Mouse (Mus musculus): ENCODE data around the gene Dcp1b.

Dcp1b gene

DNA sequence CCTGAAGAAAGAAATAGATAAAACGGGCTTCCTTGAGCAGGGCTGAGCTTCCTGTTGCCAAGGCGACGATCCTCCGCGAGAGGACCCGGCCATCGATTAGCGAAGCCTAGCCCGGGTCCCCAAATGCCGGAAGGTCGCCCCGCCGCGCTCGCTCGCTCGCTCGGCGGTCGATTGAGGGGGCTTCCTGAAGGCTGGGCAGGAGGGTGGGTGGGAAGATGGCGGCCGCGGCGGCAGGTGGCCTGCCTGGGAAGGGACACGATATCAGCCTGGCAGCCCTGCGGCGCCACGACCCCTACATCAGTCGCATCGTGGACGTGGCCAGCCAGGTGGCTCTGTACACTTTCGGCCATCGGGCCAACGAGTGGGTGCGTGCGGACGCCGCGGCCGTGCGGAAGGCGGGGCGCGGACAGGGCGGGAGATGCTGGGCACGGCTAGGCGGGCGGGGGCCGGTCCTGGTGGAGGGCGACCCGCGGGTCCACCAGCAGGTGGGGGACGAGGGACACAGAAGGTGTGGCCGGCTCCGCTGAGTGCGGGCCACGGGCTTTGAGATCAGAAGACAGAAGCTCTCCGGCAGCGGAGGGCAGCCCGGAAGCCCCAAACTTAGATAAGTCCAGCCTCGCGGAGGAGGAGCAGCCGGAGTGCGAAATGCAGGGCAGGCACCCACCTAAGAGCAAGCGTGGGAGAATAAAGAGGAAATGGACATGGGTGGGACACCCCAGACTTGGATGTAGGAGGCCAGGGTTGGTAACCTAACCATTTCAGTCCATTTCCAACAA lies at the start of gene Dcp1b:
Dcp1b (plus strand) TSS at position 176 of the 776 bp plus-strand sequence.
- DNase-seq (ENCODE audit: low spot score in 2 of 2), result peak; percentile 75 to 85

DNA sequence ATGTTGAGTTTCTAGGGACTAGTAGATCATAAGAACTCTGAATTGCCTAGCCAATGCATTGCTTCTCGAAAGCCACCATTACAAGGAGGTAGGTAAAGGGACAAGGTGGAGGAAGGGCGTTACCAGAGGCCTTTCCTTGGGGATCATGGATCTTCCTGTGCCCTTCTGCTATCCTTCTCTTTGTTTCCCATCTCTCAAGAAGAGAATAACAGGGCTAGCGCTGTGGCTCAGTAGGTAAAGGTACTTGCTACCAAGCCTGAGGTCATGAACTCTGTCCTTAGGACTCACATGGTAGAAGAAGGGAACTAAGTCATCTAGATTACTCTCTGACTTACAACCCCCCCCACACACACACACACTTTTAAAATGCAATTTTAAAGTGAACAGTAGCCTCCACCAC lies 48.1 kb upstream of the Dcp1b start:
- no peak for DNase-seq (ENCODE audit: low spot score in 2 of 2)

DNA sequence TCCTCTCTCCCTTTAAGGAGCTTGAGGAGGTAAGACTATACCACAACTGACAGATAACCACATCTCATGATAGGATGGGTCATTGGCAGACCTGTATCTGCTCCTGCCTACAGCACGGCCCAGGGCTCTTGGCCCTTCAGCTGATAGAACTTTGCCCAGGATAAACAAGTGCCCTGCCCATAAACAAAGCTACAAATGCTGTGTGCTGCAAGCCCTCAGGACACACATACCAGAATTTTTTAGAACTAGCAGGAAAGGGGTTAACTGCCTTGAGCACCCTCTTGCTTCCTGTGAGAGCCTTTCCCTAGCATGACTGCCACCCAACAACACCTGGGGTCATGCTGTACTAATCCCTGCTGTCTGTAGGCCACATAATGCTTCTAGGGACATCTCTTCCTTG lies 47.0 kb upstream of the Dcp1b start:
- DNase-seq (ENCODE audit: low spot score in 2 of 2), result no peak

DNA sequence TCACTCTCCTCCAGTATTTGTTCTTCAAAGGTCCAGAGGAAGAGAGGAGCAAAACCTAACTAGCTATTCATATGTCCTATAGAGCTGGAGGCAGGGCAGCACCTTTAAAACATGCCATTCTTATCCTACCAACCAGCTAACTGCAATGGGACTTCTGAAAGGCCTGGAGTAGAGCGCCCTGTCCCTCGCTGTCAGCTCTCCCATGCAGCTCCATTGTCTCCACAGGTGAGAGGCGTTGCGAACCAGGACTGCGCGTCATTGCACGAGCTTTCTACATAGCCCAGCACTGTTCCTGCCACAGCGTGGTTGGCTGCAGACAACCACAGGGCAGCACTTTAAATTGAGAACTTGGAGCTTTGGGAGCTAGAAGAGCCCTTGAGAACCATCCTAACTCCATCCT lies 46.5 kb upstream of the Dcp1b start:
- DNase-seq (ENCODE audit: low spot score in 2 of 2), result no peak

DNA sequence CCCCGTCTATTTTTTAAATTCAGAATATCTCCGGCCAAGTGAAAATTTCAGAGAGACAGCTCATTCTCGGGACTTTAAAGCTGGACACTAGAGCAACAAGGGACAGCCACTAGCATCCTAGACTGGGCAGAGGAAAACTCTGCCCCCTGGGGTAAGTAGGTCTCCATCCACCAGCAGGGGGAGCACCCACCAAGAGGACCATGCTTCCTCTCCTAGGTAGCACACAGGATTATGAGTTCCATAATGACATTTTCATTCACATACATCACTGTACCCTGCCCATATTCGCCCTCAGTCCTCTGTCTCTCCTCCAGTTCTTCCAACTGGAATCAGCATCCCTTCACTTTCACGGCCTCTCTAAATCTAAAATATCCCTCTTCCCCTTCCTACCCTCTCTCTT lies 45.4 kb upstream of the Dcp1b start:
- peak; percentile 28 to 53 for DNase-seq (ENCODE audit: low spot score in 2 of 2)

DNA sequence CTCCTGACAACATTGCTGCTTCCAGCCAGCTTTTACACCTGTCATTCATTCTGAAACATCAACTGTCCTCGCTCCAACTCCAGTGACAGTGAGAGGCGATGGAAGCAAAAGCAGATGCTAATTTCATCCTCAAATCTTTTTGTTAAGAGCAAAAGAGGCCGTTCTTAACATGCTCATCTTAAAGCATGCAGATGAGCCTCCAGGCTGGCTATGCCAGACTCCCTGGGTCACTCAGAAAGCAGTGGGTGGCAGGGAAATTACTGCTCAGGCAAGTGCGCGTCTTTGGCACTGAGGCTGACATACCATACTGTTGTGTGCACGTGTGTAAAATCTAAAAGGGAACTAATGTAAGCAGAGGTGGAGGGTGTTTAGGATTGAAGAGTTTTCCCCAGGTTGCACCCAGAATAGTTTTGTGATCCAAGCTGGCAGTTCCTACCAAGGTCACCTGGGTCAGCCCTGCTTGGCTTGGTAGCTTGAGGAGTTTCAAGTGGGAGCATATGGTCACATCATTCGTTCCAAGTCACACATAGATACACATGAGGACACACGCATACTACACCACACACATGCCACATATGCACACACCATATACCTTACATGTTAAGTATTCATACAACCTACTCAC lies 42.8 kb upstream of the Dcp1b start:
- DNase-seq (ENCODE audit: low spot score in 2 of 2), result no peak

DNA sequence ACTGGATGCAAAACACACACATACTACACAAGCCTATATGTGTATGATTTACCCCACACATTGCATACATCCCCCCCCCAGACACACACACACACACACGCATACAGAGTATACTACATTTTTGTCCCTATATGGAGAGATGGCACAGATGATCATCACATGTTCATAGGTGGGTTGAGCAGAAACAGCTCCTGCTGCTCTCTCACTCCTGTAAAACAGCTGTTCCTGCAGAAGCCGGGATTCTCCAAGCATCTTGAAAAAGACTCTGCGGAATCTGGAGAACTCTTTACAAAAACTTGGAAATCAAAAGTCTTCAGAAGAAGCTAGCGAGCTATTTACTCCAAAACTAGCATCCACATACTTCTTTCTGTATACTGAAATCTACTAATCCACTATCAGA lies 42.2 kb upstream of the Dcp1b start:
- DNase-seq (ENCODE audit: low spot score in 2 of 2), result no peak

DNA sequence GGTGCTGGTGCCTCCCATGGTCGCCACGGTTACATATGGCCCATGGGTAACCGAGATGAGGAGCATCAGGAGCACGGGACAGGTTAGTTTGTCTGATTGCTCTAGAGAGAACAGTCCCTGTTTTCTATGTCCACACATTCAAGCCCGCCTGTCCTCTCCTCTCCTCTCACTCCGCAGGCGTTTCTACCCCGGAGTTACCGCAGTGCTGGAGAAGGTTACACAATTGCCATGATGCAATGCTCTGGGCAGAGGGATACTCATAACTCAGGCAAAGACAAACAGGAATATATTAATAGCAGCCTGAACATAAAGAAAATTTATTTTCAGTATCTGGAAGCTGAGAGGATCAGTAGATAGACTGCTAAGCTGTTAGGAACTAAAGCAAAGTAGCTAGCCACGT lies 37.3 kb upstream of the Dcp1b start:
- DNase-seq (ENCODE audit: low spot score in 2 of 2), result peak in 1 of 2 experiments; percentile 35

DNA sequence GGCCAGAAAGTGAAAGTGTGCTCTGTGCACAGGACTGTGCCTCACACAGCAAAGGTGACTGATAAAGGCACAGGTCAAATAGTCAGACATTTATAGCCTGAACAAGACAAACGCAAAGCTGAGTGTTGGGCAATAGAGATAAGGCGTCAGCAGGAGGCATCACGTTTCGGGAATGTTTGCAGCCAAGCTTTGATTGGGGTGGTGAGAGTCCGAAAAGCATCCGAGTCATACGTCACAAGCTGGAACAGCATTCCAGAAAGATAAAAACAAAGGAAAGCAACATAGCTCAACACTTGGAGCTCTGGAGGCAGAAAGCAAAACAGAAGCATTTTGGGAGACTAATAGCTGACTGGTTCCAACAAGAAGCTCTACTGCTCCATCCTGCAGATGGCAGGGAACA lies 35.5 kb upstream of the Dcp1b start:
- peak; percentile 6 to 7 for DNase-seq (ENCODE audit: low spot score in 2 of 2)

DNA sequence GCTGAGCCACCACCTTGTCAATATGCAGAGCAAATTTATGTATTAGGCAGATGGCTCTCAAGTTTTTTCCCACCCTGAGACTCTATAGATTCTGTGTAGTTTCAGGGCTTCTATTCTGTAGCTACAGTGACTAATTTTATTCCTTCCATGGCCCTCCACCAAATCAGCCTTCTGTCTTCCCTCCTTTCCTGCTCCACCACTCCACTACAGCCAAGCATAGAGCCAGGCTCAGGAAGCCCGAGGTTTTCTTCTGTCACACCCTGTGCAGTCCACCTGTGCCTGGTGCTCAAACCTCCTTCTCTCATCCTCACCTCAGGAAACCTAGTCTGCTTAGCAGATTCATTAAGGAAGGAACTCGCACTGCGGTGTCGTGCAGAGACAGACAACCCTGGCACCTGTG lies 29.9 kb upstream of the Dcp1b start:
- no peak for DNase-seq (ENCODE audit: low spot score in 2 of 2)

DNA sequence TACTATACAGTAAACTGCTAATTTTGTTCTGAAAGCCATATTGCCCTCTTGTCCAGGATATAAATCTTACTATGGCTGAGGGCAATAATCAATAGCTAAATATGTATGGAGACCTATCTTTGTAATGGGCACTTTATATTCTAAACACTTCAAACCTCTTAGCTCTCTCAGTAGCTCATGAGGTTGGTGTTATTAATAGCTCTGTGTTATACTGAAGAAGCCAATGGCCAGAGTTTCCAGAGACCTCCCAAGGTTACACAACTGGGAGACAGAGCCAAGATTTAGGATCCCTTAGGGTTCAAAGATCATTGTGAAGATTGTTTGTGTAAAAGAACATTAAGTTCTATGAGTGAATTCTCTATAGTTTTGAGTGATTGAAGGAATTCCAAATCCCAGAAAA lies 9.4 kb upstream of the Dcp1b start:
- DNase-seq (ENCODE audit: low spot score in 2 of 2), result no peak

DNA sequence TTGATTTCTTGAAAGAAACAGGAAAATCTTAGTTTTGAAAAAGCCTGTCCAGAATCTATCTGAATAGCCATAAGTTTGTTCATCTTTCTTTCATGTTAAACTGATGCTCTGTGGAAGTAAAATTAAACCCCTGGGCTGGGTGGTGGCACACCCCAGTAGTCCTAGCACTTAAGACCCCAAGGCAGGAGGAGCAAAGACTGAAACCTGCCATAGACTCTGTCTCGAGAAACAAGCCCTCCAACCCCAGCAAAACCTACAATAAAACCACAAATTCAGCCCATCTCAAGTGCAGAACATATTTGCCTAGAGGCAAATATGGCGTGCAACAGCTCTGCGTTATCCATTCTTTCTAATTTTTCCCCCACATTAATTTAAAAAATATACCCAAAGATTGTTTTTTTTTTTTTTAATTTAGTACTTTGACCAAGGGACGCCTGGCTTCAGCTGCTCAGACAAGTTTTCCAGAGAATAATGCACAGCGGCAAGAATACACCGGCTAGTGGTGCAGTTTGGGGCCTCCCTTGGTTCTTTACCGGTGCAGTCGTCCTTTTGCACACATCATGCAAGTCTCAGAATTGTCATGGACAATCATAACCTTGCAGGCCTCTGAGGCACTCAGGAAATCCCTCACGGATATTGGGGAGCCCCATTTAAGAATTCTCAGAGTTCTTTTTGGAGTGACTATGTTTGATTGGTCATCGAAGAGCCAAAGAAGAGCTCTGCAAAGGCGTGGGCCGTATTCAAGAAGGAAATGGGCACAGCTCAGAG lies 562 bp upstream of the Dcp1b start:
- DNase-seq (ENCODE audit: low spot score in 2 of 2), result no peak

DNA sequence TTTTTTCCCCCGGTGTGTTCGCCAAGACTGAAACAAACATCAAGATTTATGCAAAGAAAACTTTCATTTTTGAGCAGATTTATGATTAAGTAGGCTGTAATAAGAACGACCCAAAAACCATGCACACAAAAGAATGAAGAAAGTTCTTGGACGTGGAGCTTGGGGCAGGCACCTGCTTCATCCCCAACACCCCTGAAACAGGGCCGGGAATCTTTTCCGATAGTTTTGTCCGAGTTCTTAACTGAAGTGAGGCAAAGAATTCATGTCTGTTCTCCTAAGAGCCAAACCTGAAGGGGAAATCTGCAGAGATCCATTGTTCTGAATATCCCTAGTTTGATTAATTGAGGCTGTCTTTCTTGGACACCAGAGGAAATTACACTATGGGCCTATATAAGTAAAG lies 1.1 kb downstream of the Dcp1b start:
- no peak for DNase-seq (ENCODE audit: low spot score in 2 of 2)

DNA sequence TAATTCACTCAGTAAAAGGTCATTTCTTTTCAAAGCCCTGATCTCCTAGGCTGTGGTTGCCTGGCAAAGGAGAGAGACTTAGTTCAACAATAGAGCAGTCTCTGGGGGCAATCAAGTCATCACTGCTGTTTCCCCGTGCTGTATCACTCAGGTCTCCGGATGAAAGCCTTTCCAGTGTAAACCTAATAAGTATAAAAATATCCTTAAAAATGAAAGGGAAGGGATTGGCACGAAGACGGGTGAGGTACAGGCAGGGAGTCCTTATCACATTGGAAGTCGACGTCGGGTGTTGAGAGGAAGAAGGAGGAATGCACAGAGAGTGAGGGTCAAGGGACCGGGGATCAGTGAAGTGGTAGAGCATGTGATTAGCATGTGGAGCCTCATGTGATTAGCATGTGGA lies 2.0 kb downstream of the Dcp1b start:
- DNase-seq (ENCODE audit: low spot score in 2 of 2), result no peak

DNA sequence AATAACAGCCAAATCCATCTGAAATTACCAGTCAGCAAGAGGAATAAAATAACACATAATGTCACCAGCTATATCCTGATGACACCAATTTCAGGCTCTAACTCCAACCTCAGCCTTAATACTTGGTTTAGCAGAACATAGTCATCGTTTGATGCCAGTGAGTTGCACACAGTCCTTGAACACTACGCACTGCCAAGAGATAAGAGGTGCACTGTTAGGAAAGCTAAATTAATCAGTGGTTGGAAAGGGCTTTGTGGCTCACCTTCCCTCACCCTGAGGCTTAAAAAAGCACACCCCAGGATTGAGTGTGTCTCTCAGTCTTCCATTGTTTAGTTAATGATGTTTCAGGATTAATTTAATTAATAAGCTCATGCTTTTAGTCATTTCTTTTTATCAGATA lies 5.1 kb downstream of the Dcp1b start:
- DNase-seq (ENCODE audit: low spot score in 2 of 2), result no peak

DNA sequence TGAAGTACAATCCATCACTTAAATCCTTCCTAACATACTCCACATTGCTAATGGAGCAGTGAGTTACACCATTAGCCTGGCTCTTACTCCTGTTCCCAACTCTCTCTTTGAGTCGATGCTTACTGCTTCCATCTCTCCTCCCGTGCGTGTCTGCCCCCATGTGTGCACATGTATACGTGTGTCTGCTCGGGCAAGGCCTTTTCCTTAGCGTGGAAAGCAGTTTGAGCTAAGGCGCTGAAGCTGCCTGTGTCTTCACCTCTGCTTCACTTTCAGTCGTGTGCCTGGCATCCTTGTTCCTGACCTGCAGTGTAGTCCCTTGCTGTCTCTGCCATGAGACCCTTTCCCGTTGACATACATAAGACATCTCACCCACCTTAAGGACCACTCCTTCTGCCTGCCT lies 7.2 kb downstream of the Dcp1b start:
- no peak for DNase-seq (ENCODE audit: low spot score in 2 of 2)

DNA sequence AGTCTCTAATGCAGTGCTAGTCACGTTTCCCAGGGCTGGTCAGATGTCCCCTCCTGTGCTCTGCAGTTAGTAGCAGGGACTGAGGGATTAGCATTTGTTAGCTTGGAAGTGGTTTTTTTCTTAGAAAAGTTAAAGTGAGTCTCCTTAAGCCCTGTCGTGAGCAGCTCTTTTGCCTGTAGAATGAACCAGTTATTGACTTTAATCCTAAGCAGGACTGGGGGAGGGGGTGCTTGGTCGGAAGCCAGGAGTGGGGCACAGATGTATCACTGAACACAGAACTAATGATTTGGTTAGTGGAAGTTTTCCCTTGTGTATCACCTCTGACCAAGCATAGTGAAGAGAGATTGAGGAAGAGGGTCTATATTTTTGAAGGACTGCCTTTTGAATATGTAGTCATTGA lies 8.7 kb downstream of the Dcp1b start:
- DNase-seq (ENCODE audit: low spot score in 2 of 2), result no peak

DNA sequence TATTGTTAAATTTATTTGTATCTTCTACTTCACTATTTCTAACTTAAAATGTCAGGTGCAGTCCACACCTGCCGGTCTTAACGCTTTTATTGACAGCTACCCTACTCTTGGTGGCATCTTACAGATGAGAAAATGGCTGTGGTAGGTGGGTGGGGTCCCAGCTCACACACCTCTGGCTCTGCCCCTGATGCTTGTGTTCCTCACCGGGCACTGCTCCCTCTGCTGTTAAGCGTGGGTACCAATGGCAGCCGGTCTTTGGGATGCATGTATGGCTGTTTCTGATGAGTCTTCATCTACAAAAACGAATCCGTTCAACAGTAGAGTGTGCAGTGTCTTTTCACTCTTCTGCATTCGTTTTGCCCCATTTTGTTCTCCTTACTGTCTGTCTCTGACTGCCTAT lies 11.6 kb downstream of the Dcp1b start:
- DNase-seq (ENCODE audit: low spot score in 2 of 2), result no peak

DNA sequence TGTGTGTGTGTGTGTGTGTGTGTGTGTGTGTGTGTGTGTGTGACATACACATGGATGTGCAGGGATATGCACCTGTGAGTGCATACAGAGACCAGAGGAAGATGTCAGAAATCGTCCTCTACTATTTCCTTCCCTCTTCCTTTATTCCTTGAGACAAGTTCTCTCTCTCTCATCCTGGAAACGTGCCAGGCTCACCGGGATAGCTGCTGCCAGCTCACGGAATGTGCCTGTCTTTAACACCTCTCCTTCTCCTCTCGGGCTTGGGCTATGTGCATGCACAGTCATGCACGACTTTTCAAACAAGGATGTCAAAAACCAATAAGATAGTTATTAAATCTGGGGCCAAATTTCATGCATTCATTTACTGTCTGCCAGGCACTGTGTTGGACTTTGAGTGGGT lies 12.6 kb downstream of the Dcp1b start:
- DNase-seq (ENCODE audit: low spot score in 2 of 2), result no peak

DNA sequence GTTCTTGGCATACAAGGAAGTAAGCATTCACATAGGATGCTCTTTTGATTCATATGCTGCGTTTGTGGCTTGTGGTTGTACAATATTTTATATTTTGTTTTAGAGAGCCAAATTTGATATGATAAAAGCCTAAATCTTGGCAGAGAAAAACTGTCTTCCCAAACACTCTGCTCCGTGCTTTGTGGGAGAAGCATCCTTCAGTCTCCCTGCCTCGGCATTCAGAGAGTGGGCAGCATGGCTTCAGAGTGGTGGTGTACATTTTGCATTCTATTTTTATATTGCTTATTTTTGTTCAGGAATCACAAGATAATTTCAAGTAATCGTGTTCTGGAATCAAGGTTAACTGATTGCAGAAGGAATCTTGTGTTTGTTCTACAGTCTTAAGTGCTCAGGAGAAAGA lies 16.4 kb downstream of the Dcp1b start:
- no peak for DNase-seq (ENCODE audit: low spot score in 2 of 2)

DNA sequence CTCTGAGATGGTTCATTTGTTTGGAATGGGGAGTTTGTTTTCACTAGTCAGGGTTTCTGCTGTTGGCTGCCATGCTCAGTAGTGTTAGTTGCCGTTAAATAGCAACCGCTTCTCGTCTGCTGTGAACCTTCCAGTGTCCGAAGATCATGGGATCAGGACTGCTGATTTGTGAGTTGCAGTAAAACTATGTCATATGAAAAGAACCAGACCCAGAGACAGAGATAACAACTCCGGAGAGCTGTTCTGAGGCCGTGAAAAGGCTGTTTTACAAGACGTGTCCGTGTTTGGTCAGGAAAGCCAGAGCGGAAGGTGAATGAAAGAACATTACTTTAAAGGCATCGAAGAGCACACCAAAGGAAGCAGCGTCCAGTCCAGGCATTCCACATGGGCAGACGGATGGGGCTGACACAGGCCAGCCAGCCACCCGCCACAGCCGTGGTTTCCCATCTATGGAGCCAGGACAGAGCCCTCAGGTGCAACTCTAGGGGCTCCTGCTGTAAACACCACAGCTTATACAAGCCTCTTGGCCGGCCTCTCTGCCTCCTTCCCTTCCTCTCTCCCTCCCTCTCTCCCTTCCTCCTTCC lies 18.6 kb downstream of the Dcp1b start:
- DNase-seq (ENCODE audit: low spot score in 2 of 2), result no peak

DNA sequence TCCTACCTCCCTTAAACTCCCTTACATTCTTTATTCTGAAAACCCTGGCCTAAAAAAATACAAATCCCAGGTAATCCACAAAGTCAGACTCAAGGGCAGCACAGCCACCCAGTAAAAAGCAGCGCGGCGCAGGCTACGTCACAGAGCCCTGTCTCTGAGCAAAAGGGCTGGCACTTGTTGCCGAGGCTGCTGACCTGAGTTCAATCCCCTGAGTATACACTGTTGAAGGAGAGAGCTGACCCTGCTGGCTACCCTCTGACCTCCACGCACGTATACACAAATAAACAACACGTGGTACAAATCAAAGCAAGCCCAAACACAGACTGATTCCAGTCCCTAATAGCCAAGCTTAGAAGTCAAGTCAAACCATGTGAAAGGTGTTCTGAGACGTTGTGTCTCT lies 19.1 kb downstream of the Dcp1b start:
- no peak for DNase-seq (ENCODE audit: low spot score in 2 of 2)

DNA sequence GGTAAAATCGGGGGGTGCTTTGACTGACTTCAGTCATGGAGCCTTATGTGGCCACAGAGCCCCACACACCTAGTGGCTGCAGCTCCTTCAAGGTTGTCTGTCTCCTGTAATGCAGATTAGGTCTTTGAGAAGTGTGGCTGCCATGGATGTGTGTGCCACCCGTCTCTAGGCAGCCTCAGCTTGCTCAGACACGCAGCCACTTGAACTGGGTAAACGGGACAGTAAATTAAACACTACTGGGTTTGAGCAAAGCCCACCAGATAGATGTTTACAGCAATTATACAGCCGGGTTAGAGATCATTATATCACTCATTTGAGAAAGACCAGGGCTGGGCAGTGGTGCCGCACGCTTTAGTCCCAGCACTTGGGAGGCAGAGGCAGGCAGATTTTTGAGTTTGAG lies 19.5 kb downstream of the Dcp1b start:
- no peak for DNase-seq (ENCODE audit: low spot score in 2 of 2)
